Mouse (Mus musculus): ENCODE data around the gene Gch1.

DNA sequence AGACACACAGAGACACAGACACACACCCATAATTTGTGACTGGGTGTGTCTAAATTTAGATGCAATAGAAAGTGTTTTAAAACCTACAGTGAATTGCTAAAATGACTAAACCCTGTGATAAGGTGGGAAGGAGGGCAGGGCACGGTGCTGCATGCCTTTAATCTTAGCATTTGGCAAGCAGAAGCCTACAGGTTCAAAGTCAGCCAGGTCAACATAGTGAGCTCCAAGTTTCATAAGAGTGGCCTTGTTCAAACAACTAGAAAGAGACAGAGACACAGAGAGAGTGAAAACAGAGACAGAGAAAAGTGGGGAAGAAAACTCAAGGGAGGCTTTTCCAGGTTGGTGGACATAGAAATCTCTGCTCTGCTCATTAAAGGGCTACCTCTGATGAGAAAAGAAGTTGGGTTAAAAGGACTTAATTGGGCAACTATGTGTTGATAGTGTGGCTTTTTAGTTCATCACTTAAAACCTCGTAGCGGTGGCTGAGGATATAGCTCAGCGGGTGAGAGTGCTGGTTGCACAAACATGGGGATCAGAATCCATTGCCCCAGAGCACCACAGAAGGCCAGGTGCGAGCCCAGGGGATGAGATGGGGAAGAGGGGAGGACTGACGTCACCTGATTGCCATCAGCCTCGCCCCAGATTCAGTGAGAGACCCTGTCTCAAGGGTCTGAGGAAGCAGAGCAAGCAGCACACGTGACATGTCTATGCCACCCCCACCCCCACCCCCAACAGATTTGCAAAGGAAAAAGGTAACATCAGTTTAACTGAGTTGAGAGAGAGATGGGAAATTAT, 31.2 kb upstream of the Gch1 start:
- TF ChIP-seq CTCF (IDR thresholded peaks at IDR 0.05; ENCODE audit: low read depth, low read length) = no peak
- TF ChIP-seq POLR2A (IDR thresholded peaks at IDR 0.05; ENCODE audit: extremely low read depth, insufficient read depth, low read length) = no peak

Measured in liver, adult 2 months (tissue).